Mouse (Mus musculus): Measurements from ENCODE around the gene Upb1. TPM values are rescaled to one million over a fixed set of nuclear protein-coding genes. Genes with fewer than 3 reads are reported as not detected.
A peak's percentile ranks its signal among the peaks of the same experiment; 100 is the strongest.

Gene Upb1
- polyA plus RNA-seq, 1 experiment, result 0.77 TPM

DNA sequence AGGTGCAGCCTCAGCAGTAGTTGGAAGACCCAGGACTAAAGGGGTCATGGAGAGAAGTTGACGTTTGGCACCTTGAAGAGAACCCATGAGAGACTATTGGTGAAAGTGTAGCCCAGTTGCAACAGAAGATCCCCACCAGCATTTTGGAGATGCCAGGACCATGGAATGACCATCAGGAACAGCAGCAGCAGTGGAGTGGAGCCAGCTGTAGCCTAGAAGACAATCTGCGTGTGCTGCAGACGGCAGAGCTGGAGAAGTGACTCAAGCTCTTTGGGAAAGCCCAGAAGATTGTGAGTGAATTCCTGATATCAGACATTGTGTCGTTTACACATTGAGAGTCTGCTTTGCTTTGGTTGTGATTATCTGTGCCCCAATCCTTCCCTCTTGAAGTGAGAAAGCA, 80.8 kb downstream of the Upb1 start:
- Histone ChIP-seq H3K4me1 (replicated peaks; ENCODE audit: control insufficient read depth, insufficient read depth, low read length) (no peaks in the 10 kb centered on the region), H3K27ac (ENCODE audit: control insufficient read depth, insufficient read depth, low read length) (no peak overlapping the region), H3K27me3 (ENCODE audit: control insufficient read depth, insufficient read depth, low read length) (no peaks in the 10 kb centered on the region), H3K36me3 (ENCODE audit: control insufficient read depth, insufficient read depth, low read length) (no peaks in the 10 kb centered on the region), H3K4me3 (ENCODE audit: control insufficient read depth, insufficient read depth, low read length) (no peak overlapping the region)
- TF ChIP-seq CTCF (IDR thresholded peaks at IDR 0.05; ENCODE audit: borderline replicate concordance, control insufficient read depth, extremely low read depth, insufficient read depth, low read length, poor library complexity), result no peak
- no peak for TF ChIP-seq POLR2A (IDR thresholded peaks at IDR 0.05; ENCODE audit: control insufficient read depth, extremely low read depth, insufficient read depth, low read length, poor library complexity)
- DNase-seq, result no peak
- WGBS, result 93% methylated on average over 4 of the region's 4 CpGs

DNA sequence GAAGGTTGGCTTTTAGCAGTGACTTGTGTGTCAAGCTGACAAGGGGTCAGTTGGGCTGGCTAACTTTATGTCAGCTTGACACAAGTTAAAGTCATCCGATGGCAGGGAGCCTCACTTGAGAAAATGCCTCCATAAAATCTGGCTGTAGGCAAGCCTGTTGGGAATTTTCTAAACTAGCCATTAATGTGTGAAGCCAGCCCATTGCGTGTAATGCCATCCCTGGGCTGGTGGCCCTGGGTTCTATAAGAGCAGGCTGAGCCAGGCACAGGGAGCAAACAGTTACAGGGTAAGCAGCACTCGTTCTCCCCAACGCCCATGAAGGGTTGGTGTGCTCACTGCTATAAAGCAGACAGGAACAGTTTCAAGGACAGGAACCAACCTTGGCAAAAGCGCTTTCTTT, 81.4 kb downstream of the Upb1 start:
- no peaks in the 10 kb centered on the region for H3K36me3 ChIP-seq (ENCODE audit: control insufficient read depth, insufficient read depth, low read length)
- no peaks in the 10 kb centered on the region for H3K27me3 ChIP-seq (ENCODE audit: control insufficient read depth, insufficient read depth, low read length)
- 96% methylated on average over 5 of the region's 5 CpGs for WGBS
- H3K4me3 ChIP-seq (ENCODE audit: control insufficient read depth, insufficient read depth, low read length), result no peak overlapping the region
- no peak for DNase-seq
- H3K4me1 ChIP-seq (replicated peaks; ENCODE audit: control insufficient read depth, insufficient read depth, low read length), result no peaks in the 10 kb centered on the region
- no peak overlapping the region for H3K27ac ChIP-seq (ENCODE audit: control insufficient read depth, insufficient read depth, low read length)
- TF ChIP-seq CTCF (IDR thresholded peaks at IDR 0.05; ENCODE audit: borderline replicate concordance, control insufficient read depth, extremely low read depth, insufficient read depth, low read length, poor library complexity) (no peak), POLR2A (IDR thresholded peaks at IDR 0.05; ENCODE audit: control insufficient read depth, extremely low read depth, insufficient read depth, low read length, poor library complexity) (no peak)

DNA sequence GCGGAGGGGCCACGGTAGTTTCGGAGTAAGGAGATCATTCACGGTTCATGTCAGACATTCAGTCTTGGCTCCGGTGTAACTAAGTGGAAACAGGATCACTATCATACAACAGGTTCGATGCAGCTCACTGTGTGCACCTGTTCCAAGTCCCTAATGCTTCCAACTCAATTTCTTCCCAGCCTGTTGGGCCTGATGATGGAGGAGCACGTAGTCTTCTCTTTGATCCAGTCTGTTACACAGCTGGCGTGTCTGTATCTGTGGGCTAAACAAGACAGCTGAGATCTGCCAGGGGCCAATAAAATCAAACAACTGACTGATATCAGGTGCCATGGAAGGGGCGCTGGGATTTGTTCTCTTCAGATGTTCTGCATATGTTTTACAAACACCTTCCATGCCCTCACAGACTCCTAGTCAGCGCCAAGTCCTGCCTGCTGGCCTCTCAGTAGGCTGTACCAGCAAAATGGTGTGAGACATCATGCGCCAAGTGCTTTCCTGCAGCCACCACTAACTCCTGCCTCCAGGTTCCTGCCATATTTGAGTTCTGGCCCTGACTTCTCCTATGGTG, 82.1 kb downstream of the Upb1 start:
- H3K36me3 ChIP-seq (ENCODE audit: control insufficient read depth, insufficient read depth, low read length), result no peaks in the 10 kb centered on the region
- no peaks in the 10 kb centered on the region for H3K4me1 ChIP-seq (replicated peaks; ENCODE audit: control insufficient read depth, insufficient read depth, low read length)
- no peak for DNase-seq
- TF ChIP-seq CTCF (IDR thresholded peaks at IDR 0.05; ENCODE audit: borderline replicate concordance, control insufficient read depth, extremely low read depth, insufficient read depth, low read length, poor library complexity), result no peak
- TF ChIP-seq POLR2A (IDR thresholded peaks at IDR 0.05; ENCODE audit: control insufficient read depth, extremely low read depth, insufficient read depth, low read length, poor library complexity), result no peak
- no peak overlapping the region for H3K4me3 ChIP-seq (ENCODE audit: control insufficient read depth, insufficient read depth, low read length)
- no peak overlapping the region for H3K27ac ChIP-seq (ENCODE audit: control insufficient read depth, insufficient read depth, low read length)
- no peaks in the 10 kb centered on the region for H3K27me3 ChIP-seq (ENCODE audit: control insufficient read depth, insufficient read depth, low read length)
- WGBS, result 95% methylated on average over 11 of the region's 11 CpGs

DNA sequence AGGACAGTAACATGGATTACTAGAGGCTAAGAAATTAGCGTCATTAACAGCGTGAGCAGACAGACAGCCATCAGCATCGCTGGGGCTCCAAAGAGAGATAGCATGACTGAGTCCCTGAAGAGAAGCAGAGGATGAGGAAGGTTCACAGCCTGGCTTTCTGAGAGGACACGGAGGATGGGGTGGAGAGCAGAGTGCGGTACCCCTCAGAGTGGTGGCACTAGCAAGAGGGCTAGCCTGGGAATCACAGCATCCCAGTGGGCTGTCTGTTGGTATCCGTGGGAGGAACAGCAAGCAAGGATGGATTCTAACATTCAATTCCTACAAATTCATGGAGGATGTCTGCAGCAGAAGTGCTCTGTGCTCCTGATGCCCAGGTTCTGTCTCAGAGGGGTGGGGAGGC, 83.2 kb downstream of the Upb1 start:
- DNase-seq, result no peak
- H3K27ac ChIP-seq (ENCODE audit: control insufficient read depth, insufficient read depth, low read length), result no peak overlapping the region
- no peaks in the 10 kb centered on the region for H3K27me3 ChIP-seq (ENCODE audit: control insufficient read depth, insufficient read depth, low read length)
- H3K4me3 ChIP-seq (ENCODE audit: control insufficient read depth, insufficient read depth, low read length), result no peak overlapping the region
- H3K4me1 ChIP-seq (replicated peaks; ENCODE audit: control insufficient read depth, insufficient read depth, low read length), result no peaks in the 10 kb centered on the region
- TF ChIP-seq CTCF (IDR thresholded peaks at IDR 0.05; ENCODE audit: borderline replicate concordance, control insufficient read depth, extremely low read depth, insufficient read depth, low read length, poor library complexity), result no peak
- no peak for TF ChIP-seq POLR2A (IDR thresholded peaks at IDR 0.05; ENCODE audit: control insufficient read depth, extremely low read depth, insufficient read depth, low read length, poor library complexity)
- WGBS, result 94% methylated on average over 6 of the region's 6 CpGs
- H3K36me3 ChIP-seq (ENCODE audit: control insufficient read depth, insufficient read depth, low read length), result no peaks in the 10 kb centered on the region

DNA sequence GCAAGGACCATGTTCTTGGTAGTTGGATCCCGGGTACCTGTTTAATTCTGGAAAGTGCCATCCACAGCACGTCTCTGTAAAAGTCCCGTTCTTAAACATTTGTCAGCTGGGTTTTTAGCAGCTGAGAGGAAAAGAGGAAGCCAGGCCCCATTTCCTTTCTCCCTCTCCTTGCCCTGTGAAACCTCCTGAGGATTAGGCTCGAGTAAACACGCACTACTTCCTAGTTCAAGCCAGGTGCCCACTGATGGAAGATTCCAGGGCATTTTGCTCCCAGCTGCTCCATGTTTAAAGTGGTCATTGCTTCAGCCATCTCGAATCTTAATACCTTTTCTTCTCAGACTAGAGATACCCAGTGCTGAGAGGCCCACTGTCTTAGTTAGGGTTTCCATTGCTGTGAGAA, 83.9 kb downstream of the Upb1 start:
- H3K27ac ChIP-seq (ENCODE audit: control insufficient read depth, insufficient read depth, low read length), result no peak overlapping the region
- no peak overlapping the region for H3K4me3 ChIP-seq (ENCODE audit: control insufficient read depth, insufficient read depth, low read length)
- H3K4me1 ChIP-seq (replicated peaks; ENCODE audit: control insufficient read depth, insufficient read depth, low read length), result no peaks in the 10 kb centered on the region
- WGBS, result 26% methylated on average over 6 of the region's 6 CpGs
- H3K27me3 ChIP-seq (ENCODE audit: control insufficient read depth, insufficient read depth, low read length), result no peaks in the 10 kb centered on the region
- H3K36me3 ChIP-seq (ENCODE audit: control insufficient read depth, insufficient read depth, low read length), result no peaks in the 10 kb centered on the region
- no peak for DNase-seq
- TF ChIP-seq POLR2A (IDR thresholded peaks at IDR 0.05; ENCODE audit: control insufficient read depth, extremely low read depth, insufficient read depth, low read length, poor library complexity), result no peak
- no peak for TF ChIP-seq CTCF (IDR thresholded peaks at IDR 0.05; ENCODE audit: borderline replicate concordance, control insufficient read depth, extremely low read depth, insufficient read depth, low read length, poor library complexity)

DNA sequence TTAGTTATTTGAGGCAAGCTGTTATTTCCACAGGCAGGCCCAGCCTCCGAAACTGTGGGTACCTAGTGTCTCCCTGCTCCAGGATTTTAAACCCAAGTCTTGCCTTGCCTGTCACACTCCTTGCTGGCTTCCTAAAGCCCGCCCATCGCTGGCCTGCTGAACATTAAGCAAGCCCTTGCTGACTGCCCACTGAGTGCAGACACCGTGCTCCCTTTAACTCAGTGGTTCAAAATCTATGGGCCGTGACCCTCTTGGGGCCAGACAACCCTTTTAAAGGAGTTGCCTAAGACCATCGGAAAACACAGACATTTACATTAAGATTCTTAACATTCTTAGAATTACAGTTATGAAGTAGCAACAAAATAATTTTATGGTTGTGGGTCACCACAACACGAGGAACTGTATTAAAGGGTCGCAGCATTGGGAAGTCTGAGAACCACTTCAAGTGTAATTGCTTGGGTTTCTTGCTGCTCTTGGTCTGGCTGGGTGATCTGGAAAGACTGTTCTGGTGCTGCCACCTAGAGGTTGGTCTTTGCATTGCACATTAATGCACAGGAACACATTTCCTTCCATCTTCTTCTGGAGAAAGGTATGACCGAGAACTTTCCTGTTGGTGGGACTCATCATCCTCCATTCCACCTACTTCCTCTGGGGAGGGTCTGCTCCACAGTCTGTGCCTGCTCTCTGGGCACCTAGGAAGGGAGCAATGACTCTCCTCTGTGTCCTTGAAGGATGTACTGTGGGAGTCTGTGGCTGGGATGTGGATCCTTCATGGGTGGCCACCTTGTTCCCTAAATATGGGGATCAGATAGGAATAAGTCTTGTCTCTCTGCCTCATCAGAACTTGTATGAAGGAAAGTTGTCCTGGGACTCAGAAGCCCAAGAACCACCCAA, 85.4 kb downstream of the Upb1 start:
- Histone ChIP-seq H3K4me1 (replicated peaks; ENCODE audit: control insufficient read depth, insufficient read depth, low read length) (peaks cover 1% of the 10 kb centered on the region; the same call in 1 of the 2 replicates), H3K27ac (ENCODE audit: control insufficient read depth, insufficient read depth, low read length) (no peak overlapping the region), H3K27me3 (ENCODE audit: control insufficient read depth, insufficient read depth, low read length) (no peaks in the 10 kb centered on the region), H3K36me3 (ENCODE audit: control insufficient read depth, insufficient read depth, low read length) (no peaks in the 10 kb centered on the region), H3K4me3 (ENCODE audit: control insufficient read depth, insufficient read depth, low read length) (no peak overlapping the region)
- DNase-seq, result peak; percentile 79
- WGBS, result 61% methylated on average over 9 of the region's 9 CpGs
- TF ChIP-seq CTCF (IDR thresholded peaks at IDR 0.05; ENCODE audit: borderline replicate concordance, control insufficient read depth, extremely low read depth, insufficient read depth, low read length, poor library complexity) (no peak), POLR2A (IDR thresholded peaks at IDR 0.05; ENCODE audit: control insufficient read depth, extremely low read depth, insufficient read depth, low read length, poor library complexity) (no peak)
